Mouse (Mus musculus) hindbrain, embryonic 15.5 days (tissue): Measurements from ENCODE around the gene Arhgap30. TPM values are rescaled to one million over a fixed set of nuclear protein-coding genes. Genes with fewer than 3 reads are reported as not detected.

Experiments used
- ATAC-seq: fragments of 200-750 bp; cut with Nextera tagmentation; 2 replicates; pipeline ENCODE4 v1.8.0; 2017; ENCODE audit warnings: low read depth, moderate number of reproducible peaks, moderate TSS enrichment; ENCODE audit not compliant: low FRiP score
- H3K27ac ChIP-seq: fragments of 300-500 bp; sonication (generic); replicated peaks from 2 replicates; pipeline ENCODE4 v1.5.1; 2015; ENCODE audit warnings: mild to moderate bottlenecking, inconsistent platforms
- H3K27me3 ChIP-seq: fragments of 300-500 bp; sonication (generic); 2 replicates; pipeline ENCODE4 v1.6.1; 2015; ENCODE audit warnings: control low read depth, inconsistent platforms
- H3K36me3 ChIP-seq: fragments of 300-500 bp; sonication (generic); 2 replicates; pipeline ENCODE4 v1.6.1; 2015; ENCODE audit warnings: control low read depth, inconsistent platforms
- H3K4me1 ChIP-seq: fragments of 300-500 bp; sonication (generic); replicated peaks from 2 replicates; pipeline ENCODE4 v1.6.1; 2015; ENCODE audit warnings: control low read depth, inconsistent platforms
- H3K4me2 ChIP-seq: fragments of 300-500 bp; sonication (generic); 2 replicates; pipeline ENCODE4 v1.6.1; 2015; ENCODE audit warnings: moderate library complexity, mild to moderate bottlenecking, inconsistent platforms
- H3K4me3 ChIP-seq: fragments of 300-500 bp; sonication (generic); 2 replicates; pipeline ENCODE4 v1.5.1; 2015; ENCODE audit warnings: mild to moderate bottlenecking, inconsistent platforms
- H3K9ac ChIP-seq: fragments of 300-500 bp; sonication (generic); 2 replicates; pipeline ENCODE4 v1.6.1; 2015; ENCODE audit warnings: inconsistent platforms
- H3K9me3 ChIP-seq: fragments of 300-500 bp; sonication (generic); 2 replicates; pipeline ENCODE4 v1.6.1; 2016; ENCODE audit warnings: control low read depth, inconsistent platforms
- WGBS: fragments of 180-500 bp; shearing (Covaris S2); methylation state at CpG from one replicate; pipeline ENCODE4 v1.1.7; 2015; 5-methylcytosine and 5-hydroxymethylcytosine counted together
- polyA plus RNA-seq: library from polyadenylated mRNA; unstranded; fragments of >200 nt; fragmentation: Nextera tagmentation; extraction: Ambion mirVana; gene quantifications from 2 replicates; pipeline ENCODE4 v1.2.1, GENCODE M21; 2015

Gene Arhgap30
- polyA plus RNA-seq, 1 experiment from 2014 or later, result 0.60 TPM

GRCm38 (mm10) chr1:171358421-171358820 lies 30.3 kb upstream of the Arhgap30 start:
- Histone ChIP-seq H3K4me3 (no peak overlapping the region), H3K4me1 (peaks cover 15% of the 10 kb centered on the region), H3K9ac (no peak overlapping the region), H3K36me3 (peaks cover 10% of the 10 kb centered on the region; the same call in 1 of the 2 replicates), H3K27ac (no peak overlapping the region), H3K4me2 (no peak overlapping the region), H3K27me3 (no peaks in the 10 kb centered on the region), H3K9me3 (no peaks in the 10 kb centered on the region)
- no peak for ATAC-seq
- 80% methylated on average over 4 of the region's 4 CpGs for WGBS

GRCm38 (mm10) chr1:171360253-171360652 lies 28.5 kb upstream of the Arhgap30 start:
- no peaks in the 10 kb centered on the region for H3K9me3 ChIP-seq
- no peak; the same call in 1 of the 2 replicates for ATAC-seq
- H3K4me1 ChIP-seq, result peaks cover 15% of the 10 kb centered on the region
- peak overlapping the region; percentile 88 for H3K27ac ChIP-seq
- H3K9ac ChIP-seq, result peak overlapping the region; percentile 66
- peak overlapping the region; percentile 48 for H3K4me3 ChIP-seq
- WGBS, result 3% methylated on average over 26 of the region's 26 CpGs
- no peaks in the 10 kb centered on the region for H3K27me3 ChIP-seq
- peaks cover 10% of the 10 kb centered on the region; the same call in 1 of the 2 replicates for H3K36me3 ChIP-seq
- H3K4me2 ChIP-seq, result peak overlapping the region; percentile 79

- no peaks in the 10 kb centered on the region for H3K9me3 ChIP-seq
- H3K9ac ChIP-seq, result peak within 1 kb of the TSS; percentile 66
- peak; percentile 95 for ATAC-seq
- no peaks in the 10 kb centered on the region for H3K27me3 ChIP-seq
- 0% methylated on average over 21 of the region's 21 CpGs for WGBS
- peak within 1 kb of the TSS; percentile 88 for H3K27ac ChIP-seq
- H3K36me3 ChIP-seq, result peaks cover 10% of the 10 kb centered on the region; the same call in 1 of the 2 replicates
- peaks cover 15% of the 10 kb centered on the region for H3K4me1 ChIP-seq
- peak within 1 kb of the TSS; percentile 79 for H3K4me2 ChIP-seq
- peak within 1 kb of the TSS; percentile 48 for H3K4me3 ChIP-seq
These were observed 28.1 kb upstream of the Arhgap30 start, which contains the start of gene Klhdc9 for GRCm38 (mm10) chr1:171360656-171361055. Klhdc9 (minus strand) TSS chr1:171360798.

GRCm38 (mm10) chr1:171361106-171362103 lies 27.3 kb upstream of the Arhgap30 start:
- ATAC-seq, result peak; percentile 58
- peaks cover 8% of the 10 kb centered on the region; the same call in 1 of the 2 replicates for H3K36me3 ChIP-seq
- H3K4me3 ChIP-seq, result peak overlapping the region; percentile 48
- H3K27me3 ChIP-seq, result no peaks in the 10 kb centered on the region
- 33% methylated on average over 16 of the region's 16 CpGs for WGBS
- peak overlapping the region; percentile 79 for H3K4me2 ChIP-seq
- peak overlapping the region; percentile 66 for H3K9ac ChIP-seq
- H3K4me1 ChIP-seq, result peaks cover 15% of the 10 kb centered on the region
- H3K9me3 ChIP-seq, result no peaks in the 10 kb centered on the region
- H3K27ac ChIP-seq, result peak overlapping the region; percentile 88

GRCm38 (mm10) chr1:171365934-171366333 lies 22.8 kb upstream of the Arhgap30 start:
- no peak overlapping the region for H3K4me2 ChIP-seq
- no peak overlapping the region for H3K4me3 ChIP-seq
- no peak overlapping the region for H3K9ac ChIP-seq
- peaks cover 8% of the 10 kb centered on the region for H3K4me1 ChIP-seq
- no peaks in the 10 kb centered on the region for H3K27me3 ChIP-seq
- H3K27ac ChIP-seq, result no peak overlapping the region
- ATAC-seq, result no peak
- WGBS, result 65% methylated on average over 7 of the region's 7 CpGs
- no peaks in the 10 kb centered on the region for H3K9me3 ChIP-seq
- H3K36me3 ChIP-seq, result no peaks in the 10 kb centered on the region

- no peaks in the 10 kb centered on the region for H3K27me3 ChIP-seq
- H3K4me2 ChIP-seq, result no peak within 1 kb of the TSS
- H3K4me3 ChIP-seq, result no peak within 1 kb of the TSS
- H3K4me1 ChIP-seq, result no peaks in the 10 kb centered on the region
- H3K36me3 ChIP-seq, result no peaks in the 10 kb centered on the region
- H3K9ac ChIP-seq, result no peak within 1 kb of the TSS
- H3K9me3 ChIP-seq, result no peaks in the 10 kb centered on the region
- no peak for ATAC-seq
- whole genome bisulfite sequencing, result 43% methylated on average over 20 of the region's 20 CpGs
- no peak within 1 kb of the TSS for H3K27ac ChIP-seq
These were observed 18.8 kb upstream of the Arhgap30 start, which contains the start of gene Nectin4 for GRCm38 (mm10) chr1:171369845-171370556. Nectin4 (plus strand) TSS chr1:171370099.

GRCm38 (mm10) chr1:171372880-171373279 lies 15.9 kb upstream of the Arhgap30 start:
- Histone ChIP-seq H3K4me3 (no peak overlapping the region), H3K9me3 (no peaks in the 10 kb centered on the region), H3K9ac (no peak overlapping the region), H3K27ac (no peak overlapping the region), H3K4me1 (no peaks in the 10 kb centered on the region), H3K27me3 (no peaks in the 10 kb centered on the region), H3K4me2 (no peak overlapping the region), H3K36me3 (no peaks in the 10 kb centered on the region)
- ATAC-seq, result no peak
- WGBS, result 55% methylated on average over 3 of the region's 3 CpGs

GRCm38 (mm10) chr1:171373946-171374345 lies 14.8 kb upstream of the Arhgap30 start:
- Histone ChIP-seq H3K27ac (no peak overlapping the region), H3K9me3 (no peaks in the 10 kb centered on the region), H3K4me3 (no peak overlapping the region), H3K4me2 (no peak overlapping the region), H3K27me3 (no peaks in the 10 kb centered on the region), H3K36me3 (no peaks in the 10 kb centered on the region), H3K9ac (no peak overlapping the region), H3K4me1 (no peaks in the 10 kb centered on the region)
- 7% methylated on average over 4 of the region's 4 CpGs for WGBS
- ATAC-seq, result no peak

- Histone ChIP-seq H3K4me2 (no peak overlapping the region), H3K27me3 (0 out of 2 replicates have a peak, but pooled peaks cover 2% of the 10 kb centered on the region), H3K36me3 (no peaks in the 10 kb centered on the region), H3K4me1 (peaks cover 10% of the 10 kb centered on the region), H3K9me3 (no peaks in the 10 kb centered on the region), H3K9ac (no peak overlapping the region), H3K4me3 (no peak overlapping the region), H3K27ac (no peak overlapping the region)
- WGBS, result 50% methylated on average over 9 of the region's 9 CpGs
- ATAC-seq, result no peak
These were observed 13.1 kb upstream of the Arhgap30 start for GRCm38 (mm10) chr1:171375646-171376097.

- no peak for ATAC-seq
- no peak overlapping the region for H3K4me3 ChIP-seq
These were observed 10.5 kb upstream of the Arhgap30 start for GRCm38 (mm10) chr1:171378298-171378697.

GRCm38 (mm10) chr1:171379935-171380599 lies 8.7 kb upstream of the Arhgap30 start:
- peak overlapping the region; percentile 39 for H3K4me3 ChIP-seq
- H3K27ac ChIP-seq, result peak overlapping the region; percentile 67
- H3K9me3 ChIP-seq, result no peaks in the 10 kb centered on the region
- no peaks in the 10 kb centered on the region for H3K36me3 ChIP-seq
- ATAC-seq, result peak; percentile 83
- H3K4me1 ChIP-seq, result peaks cover 10% of the 10 kb centered on the region
- peak overlapping the region; percentile 45 for H3K9ac ChIP-seq
- H3K27me3 ChIP-seq, result 0 out of 2 replicates have a peak, but pooled peaks cover 5% of the 10 kb centered on the region
- WGBS, result 3% methylated on average over 31 of the region's 31 CpGs
- H3K4me2 ChIP-seq, result peak overlapping the region; percentile 65

More at GRCm38 (mm10) chr1:171378298-171378697, 10.5 kb upstream of the Arhgap30 start:
- Histone ChIP-seq H3K4me1 (peaks cover 10% of the 10 kb centered on the region), H3K27me3 (0 out of 2 replicates have a peak, but pooled peaks cover 5% of the 10 kb centered on the region), H3K36me3 (no peaks in the 10 kb centered on the region), H3K27ac (no peak overlapping the region), H3K9me3 (no peaks in the 10 kb centered on the region), H3K4me2 (no peak overlapping the region), H3K9ac (no peak overlapping the region)
- WGBS, result 93% methylated on average over 6 of the region's 6 CpGs
